Mouse (Mus musculus) frontal cortex, adult 2 months (tissue): ENCODE measurements around the gene Mt1. TPM values are rescaled to one million over a fixed set of nuclear protein-coding genes. Genes with fewer than 3 reads are reported as not detected.

Experiments
- DNase-seq, 2 experiments: peaks; one replicate each; pipeline ENCODE4 v3.0.0; 2022; ENCODE audit warnings: low spot score in 1 of 2; ENCODE audit errors: extremely low spot score in 1 of 2
- polyA plus RNA-seq: library from polyadenylated mRNA; depleted of rRNA; stranded (reverse); fragments of >200 nt; gene quantifications from 2 replicates; pipeline ENCODE4 v1.2.3, GENCODE M21; 2012

Gene Mt1
- polyA plus RNA-seq, 1 experiment = 874 TPM

DNA sequence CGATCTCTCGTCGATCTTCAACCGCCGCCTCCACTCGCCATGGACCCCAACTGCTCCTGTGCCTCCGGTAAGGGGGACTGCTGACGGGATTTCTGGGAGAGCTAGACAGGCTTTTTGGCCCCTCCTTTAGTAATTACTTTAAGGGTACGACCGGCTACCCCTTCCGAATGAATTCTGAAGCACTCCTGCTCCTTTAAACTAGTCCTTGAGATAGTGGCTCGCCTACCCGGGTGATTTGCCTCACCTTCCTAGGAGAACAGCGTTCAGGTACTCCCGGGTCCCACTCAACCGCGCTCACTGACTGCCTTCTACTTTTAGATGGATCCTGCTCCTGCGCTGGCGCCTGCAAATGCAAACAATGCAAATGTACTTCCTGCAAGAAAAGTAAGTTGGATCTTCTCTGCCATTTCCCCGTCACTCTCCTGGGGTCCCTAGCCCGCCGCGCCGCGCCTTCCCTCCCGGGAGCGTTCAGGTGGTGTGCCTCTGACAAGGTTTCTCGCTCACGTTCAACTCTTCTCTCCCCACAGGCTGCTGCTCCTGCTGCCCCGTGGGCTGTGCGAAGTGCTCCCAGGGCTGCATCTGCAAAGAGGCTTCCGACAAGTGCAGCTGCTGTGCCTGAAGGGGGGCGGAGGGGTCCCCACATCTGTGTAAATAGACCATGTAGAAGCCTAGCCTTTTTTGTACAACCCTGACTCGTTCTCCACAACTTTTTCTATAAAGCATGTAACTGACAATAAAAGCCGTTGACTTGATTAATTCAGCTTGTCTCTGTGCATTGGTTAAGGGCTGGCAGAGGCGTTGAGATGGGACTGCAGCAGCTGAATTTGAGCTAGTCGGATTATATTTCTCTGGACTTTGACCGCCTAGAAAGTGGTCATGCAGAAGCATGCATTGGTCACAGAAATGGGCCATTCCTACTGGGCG, 5.8 kb upstream of the Mt1 start:
- peak in 1 of 2 experiments; percentile 45 for DNase-seq

DNA sequence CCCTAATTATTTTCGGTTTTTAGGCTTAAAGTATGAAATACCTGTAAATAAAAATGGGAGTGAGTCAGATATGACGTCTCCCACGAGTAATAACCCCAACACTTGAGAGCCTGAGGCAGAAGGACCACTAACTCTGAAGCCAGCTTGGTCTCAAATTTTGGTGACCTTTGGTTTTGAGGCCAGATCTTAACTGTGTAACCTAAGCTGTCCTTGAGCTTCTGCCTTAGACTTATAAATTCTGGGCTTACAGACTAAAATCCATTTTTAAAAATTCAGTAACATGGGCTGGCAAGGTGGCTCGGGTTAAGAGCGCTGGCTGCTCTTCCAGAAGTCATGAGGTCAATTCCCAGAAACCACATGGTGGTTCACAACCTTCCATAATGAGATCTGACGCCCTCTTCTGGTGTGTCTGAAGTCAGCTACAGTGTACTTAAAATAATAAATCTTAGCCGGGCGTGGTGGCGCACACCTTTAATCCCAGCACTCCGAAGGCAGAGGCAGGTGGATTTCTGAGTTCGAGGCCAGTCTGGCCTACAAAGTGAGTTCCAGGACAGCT, 5.0 kb upstream of the Mt1 start:
- no peak for DNase-seq

DNA sequence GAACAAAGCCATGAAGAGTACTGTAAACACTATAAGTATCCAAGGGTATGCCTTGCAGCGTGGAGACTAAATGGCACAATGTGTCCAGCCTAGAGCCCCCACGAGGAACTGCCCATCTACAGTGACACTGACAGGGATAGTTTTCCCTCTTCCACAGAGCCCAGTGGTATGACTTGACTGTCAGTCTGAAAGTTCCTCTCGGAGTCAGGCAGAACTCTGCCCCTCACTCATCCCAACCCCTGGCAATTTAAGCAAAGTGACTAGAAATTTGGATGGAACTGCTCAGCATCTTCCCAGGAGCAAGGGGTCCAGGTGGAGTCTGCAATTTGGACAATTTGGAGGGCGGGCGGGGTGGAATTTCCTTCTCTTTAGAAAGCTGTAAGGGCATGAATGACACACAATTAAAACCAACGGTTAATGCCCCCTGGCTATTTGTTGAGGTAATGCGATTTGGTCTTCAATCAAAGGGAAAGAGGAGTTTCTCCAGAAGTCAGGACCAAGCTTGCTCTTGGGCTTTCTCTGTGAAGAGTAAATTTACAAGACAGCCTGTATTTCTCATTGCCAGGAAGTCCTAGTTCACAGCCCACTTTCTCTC, 4.2 kb upstream of the Mt1 start:
- no peak for DNase-seq

DNA sequence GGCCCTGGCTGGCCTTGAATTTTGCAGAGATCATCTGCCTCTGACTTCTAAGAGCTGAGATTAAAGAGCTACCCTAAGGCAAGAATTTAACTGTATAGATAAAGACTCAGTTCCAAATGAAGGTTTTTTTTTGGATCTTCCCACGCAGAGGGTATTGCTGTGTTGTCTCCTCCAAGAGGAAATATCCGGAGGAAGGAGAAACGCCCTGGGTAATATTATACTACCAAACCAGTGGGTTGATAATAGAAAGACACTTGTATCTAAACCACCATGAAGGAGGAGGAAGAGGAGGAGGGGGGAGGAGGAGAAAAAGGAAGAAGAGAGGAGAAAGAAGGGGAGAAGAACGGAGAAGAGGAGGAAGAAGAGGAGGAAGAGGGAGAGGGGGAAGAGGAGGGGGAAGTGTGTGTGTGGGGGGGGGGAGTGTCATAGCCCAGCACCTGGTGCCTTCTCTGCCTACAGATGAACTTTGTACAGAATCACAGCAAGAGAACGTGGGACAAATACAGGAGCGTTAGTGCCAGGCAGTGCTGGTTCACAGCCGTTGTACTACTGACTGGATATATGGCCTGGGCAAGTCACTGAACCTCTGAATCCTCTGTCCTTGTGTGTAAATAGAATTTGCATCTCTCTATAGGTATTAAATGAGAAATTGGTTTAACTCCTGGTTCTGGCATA, 1.0 kb upstream of the Mt1 start:
- no peak for DNase-seq

GRCm38 (mm10) chr8:94179713-94180560, 1.1 kb downstream of the Mt1 start:
- DNase-seq = no peak

GRCm38 (mm10) chr8:94180561-94180908, 1.7 kb downstream of the Mt1 start:
- DNase-seq = no peak

- DNase-seq = no peak
Observed at GRCm38 (mm10) chr8:94182055-94182929, 3.4 kb downstream of the Mt1 start.

GRCm38 (mm10) chr8:94183117-94183516, 4.2 kb downstream of the Mt1 start:
- peak in 1 of 2 experiments; percentile 78 for DNase-seq

- no peak for DNase-seq
Observed at GRCm38 (mm10) chr8:94184357-94184843, 5.5 kb downstream of the Mt1 start.

- no peak for DNase-seq
Observed at GRCm38 (mm10) chr8:94185791-94186190, 6.9 kb downstream of the Mt1 start.

- DNase-seq = peak in 1 of 2 experiments; percentile 62
Observed at GRCm38 (mm10) chr8:94186542-94186941, 7.7 kb downstream of the Mt1 start.

- DNase-seq = no peak
Observed at GRCm38 (mm10) chr8:94187290-94188002, 8.6 kb downstream of the Mt1 start.

DNA sequence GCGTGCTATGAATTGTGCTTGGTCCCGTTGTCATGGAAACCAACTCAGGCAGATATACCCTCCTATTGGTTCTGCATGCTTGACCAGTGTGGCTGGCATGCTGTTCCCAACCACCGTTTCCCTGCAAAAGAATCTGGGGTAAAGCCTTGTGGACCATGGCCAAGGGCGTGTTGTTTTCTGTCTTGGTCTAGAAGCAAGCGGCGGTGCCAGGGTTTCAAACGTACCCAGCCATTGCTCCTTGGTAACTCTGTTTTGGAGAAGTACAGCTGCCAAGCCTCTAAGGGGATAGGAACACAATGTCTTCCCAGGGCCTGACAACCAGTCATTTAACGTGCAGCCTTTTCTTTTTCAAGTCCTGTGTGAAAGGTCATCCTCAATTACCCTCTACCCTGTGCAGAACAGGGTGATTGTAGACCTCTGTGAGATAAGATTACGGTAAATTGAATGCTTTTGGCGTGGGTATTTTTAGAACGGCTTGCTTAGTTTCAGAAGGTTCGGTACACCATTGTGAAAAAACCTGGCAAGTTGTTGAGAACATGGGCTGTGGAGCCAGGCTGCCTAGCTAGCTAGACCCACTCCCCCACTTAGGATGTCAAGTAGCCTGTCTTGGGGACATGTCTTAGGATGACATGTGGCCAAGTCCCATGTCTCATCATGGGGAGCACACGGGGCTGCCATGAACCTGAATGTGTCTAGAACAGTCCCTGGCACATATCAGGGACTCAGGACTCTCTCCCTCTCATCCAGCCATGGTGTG, 10.6 kb downstream of the Mt1 start:
- DNase-seq = peak; percentile 62 to 70

DNA sequence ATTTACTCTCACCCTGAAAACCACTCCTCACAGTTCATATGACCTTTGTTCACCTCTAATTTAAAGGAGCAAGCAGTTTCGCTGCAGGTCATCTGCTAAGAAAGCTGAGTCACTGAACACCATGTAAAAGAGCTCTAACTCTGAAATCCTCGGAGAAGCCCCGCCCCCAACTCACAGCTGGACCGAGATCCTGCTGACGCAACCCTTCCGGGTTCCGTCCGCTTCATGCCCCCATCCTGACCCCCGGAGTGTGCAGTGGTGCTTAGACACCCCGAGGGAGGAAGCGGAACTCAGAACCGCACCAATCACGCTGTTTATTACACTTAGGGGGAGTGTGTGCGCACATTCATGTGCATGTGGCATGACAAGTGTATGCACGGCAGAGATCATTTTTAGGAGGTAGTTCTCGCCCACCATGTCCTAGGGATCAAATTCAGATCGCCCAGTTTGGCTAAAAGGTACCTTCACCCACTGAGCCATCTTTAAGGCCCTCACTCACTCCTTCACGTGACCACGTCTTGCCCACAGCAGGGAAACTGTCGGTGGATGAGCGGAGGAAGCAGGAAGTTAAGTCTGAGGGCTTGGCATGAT, 12.3 kb downstream of the Mt1 start:
- DNase-seq = no peak

- no peak for DNase-seq
Observed at GRCm38 (mm10) chr8:94192926-94193325, 14.0 kb downstream of the Mt1 start.

GRCm38 (mm10) chr8:94194591-94195223, 15.8 kb downstream of the Mt1 start:
- peak in 1 of 2 experiments; percentile 52 for DNase-seq
